In the genomic region with DNA sequence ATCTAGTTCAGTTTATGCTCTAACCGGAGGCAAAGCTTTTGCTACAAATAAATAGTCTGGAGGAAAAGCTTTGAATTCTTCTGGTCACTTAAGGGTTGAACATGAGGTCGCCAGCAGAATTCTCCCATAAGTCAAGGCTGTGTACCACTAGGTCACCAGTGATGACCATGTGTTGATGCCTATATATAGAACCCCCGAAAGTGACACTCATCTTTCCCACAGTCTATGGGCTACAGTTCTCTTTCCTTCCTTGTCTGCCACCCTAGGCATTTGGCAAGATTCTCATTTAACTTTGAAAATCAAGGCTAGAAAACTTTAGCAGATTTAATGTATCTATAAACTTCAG, we compare ENCODE assay signal across 13 mouse cellular contexts.
DNase-seq lines count a peak whose midpoint lies in the region; ATAC-seq and TF ChIP-seq lines count a peak whose summit lies in the region.
"Had no signal": no experiment of that assay in that cellular context is flagged by ENCODE, and none has a peak within 500 bp of the region (broad histone marks: within the 10 kb centered on the region; RNA-seq: fewer than 3 reads in every experiment).

No protein-coding gene starts in this region.

- ATAC-seq in embryonic facial prominence, embryonic 12.5 days (ENCODE audit: insufficient number of reproducible peaks, insufficient read depth, low FRiP score, low TSS enrichment), result no peak
- no peak for ATAC-seq in intestine, embryonic 14.5 days (replicated peaks; ENCODE audit: low FRiP score, low TSS enrichment, low read depth)
- ATAC-seq in intestine, postnatal 0 days, result no peak
- ATAC-seq in lung, embryonic 16.5 days (ENCODE audit: low read depth), result peak; percentile 87
- ATAC-seq in stomach, embryonic 16.5 days (ENCODE audit: insufficient read depth, low FRiP score), result peak; percentile 73; the same call in 1 of the 2 replicates
- ATAC-seq in liver, embryonic 12.5 days, result no peak
- ATAC-seq: forebrain, embryonic 15.5 days had no signal

- H3K4me2 ChIP-seq in embryonic facial prominence, embryonic 12.5 days (replicated peaks), result no peak overlapping the region
- H3K4me2 ChIP-seq in intestine, embryonic 14.5 days (ENCODE audit: low read length), result no peak overlapping the region
- H3K4me2 ChIP-seq in intestine, postnatal 0 days (replicated peaks; ENCODE audit: low read depth), result no peak overlapping the region
- H3K4me2 ChIP-seq in lung, embryonic 16.5 days (ENCODE audit: low read depth, low read length), result no peak overlapping the region
- H3K4me2 ChIP-seq in stomach, embryonic 16.5 days (ENCODE audit: low read depth, low read length), result no peak overlapping the region
- no peak overlapping the region for H3K4me2 ChIP-seq in liver, embryonic 12.5 days
- H3K4me2 ChIP-seq: forebrain, embryonic 15.5 days; liver, embryonic 11.5 days; midbrain, embryonic 11.5 days had no signal

- TF ChIP-seq POLR2A in lung, adult 2 months (IDR thresholded peaks at IDR 0.05; ENCODE audit: borderline replicate concordance, extremely low read depth, low read depth, low read length), result no peak

- no peak overlapping the region for H3K4me3 ChIP-seq in embryonic facial prominence, embryonic 12.5 days
- H3K4me3 ChIP-seq in embryonic facial prominence, embryonic 10.5 days, result no peak overlapping the region
- no peak overlapping the region for H3K4me3 ChIP-seq in intestine, embryonic 14.5 days (ENCODE audit: low read depth, low read length)
- H3K4me3 ChIP-seq in intestine, postnatal 0 days (ENCODE audit: low read depth, low read length), result no peak overlapping the region
- no peak overlapping the region for H3K4me3 ChIP-seq in lung, embryonic 16.5 days (ENCODE audit: low read length)
- no peak overlapping the region for H3K4me3 ChIP-seq in lung, adult 2 months (replicated peaks; ENCODE audit: extremely low read depth, low read depth, low read length)
- H3K4me3 ChIP-seq in stomach, embryonic 16.5 days (replicated peaks; ENCODE audit: low read length), result no peak overlapping the region
- no peak overlapping the region for H3K4me3 ChIP-seq in liver, embryonic 12.5 days
- H3K4me3 ChIP-seq: forebrain, embryonic 15.5 days; heart, adult 2 months had no signal

- H3K36me3 ChIP-seq in embryonic facial prominence, embryonic 12.5 days, result no peaks in the 10 kb centered on the region
- H3K36me3 ChIP-seq in embryonic facial prominence, embryonic 10.5 days (replicated peaks), result no peaks in the 10 kb centered on the region
- no peaks in the 10 kb centered on the region for H3K36me3 ChIP-seq in intestine, embryonic 14.5 days (ENCODE audit: control insufficient read depth, insufficient read depth, low read length)
- no peaks in the 10 kb centered on the region for H3K36me3 ChIP-seq in intestine, postnatal 0 days (ENCODE audit: control insufficient read depth, insufficient read depth)
- no peaks in the 10 kb centered on the region for H3K36me3 ChIP-seq in lung, embryonic 16.5 days (ENCODE audit: control insufficient read depth, insufficient read depth, low read length)
- no peaks in the 10 kb centered on the region for H3K36me3 ChIP-seq in stomach, embryonic 16.5 days (ENCODE audit: control insufficient read depth, insufficient read depth, low read length)
- no peaks in the 10 kb centered on the region for H3K36me3 ChIP-seq in liver, embryonic 12.5 days
- H3K36me3 ChIP-seq: forebrain, embryonic 15.5 days had no signal

- no peak for TF ChIP-seq CTCF in intestine, postnatal 0 days (IDR thresholded peaks at IDR 0.05; ENCODE audit: low read depth)
- no peak for TF ChIP-seq CTCF in lung, adult 2 months (IDR thresholded peaks at IDR 0.05; ENCODE audit: insufficient read depth, low read length)

- peaks cover 7% of the 10 kb centered on the region; the same call in 1 of the 2 replicates for H3K4me1 ChIP-seq in embryonic facial prominence, embryonic 12.5 days
- no peaks in the 10 kb centered on the region for H3K4me1 ChIP-seq in embryonic facial prominence, embryonic 10.5 days
- peaks cover 8% of the 10 kb centered on the region for H3K4me1 ChIP-seq in intestine, embryonic 14.5 days (replicated peaks; ENCODE audit: control insufficient read depth, insufficient read depth, low read length)
- no peaks in the 10 kb centered on the region for H3K4me1 ChIP-seq in intestine, postnatal 0 days (replicated peaks; ENCODE audit: control insufficient read depth, insufficient read depth, low read length)
- peaks cover 6% of the 10 kb centered on the region for H3K4me1 ChIP-seq in lung, embryonic 16.5 days (replicated peaks; ENCODE audit: control insufficient read depth, insufficient read depth, low read length)
- H3K4me1 ChIP-seq in lung, adult 2 months (ENCODE audit: control insufficient read depth, insufficient read depth, low read length), result no peaks in the 10 kb centered on the region
- H3K4me1 ChIP-seq in stomach, embryonic 16.5 days (ENCODE audit: control insufficient read depth, insufficient read depth, low read length), result peaks cover 17% of the 10 kb centered on the region; the same call in 1 of the 2 replicates
- H3K4me1 ChIP-seq in liver, embryonic 12.5 days, result no peaks in the 10 kb centered on the region
- H3K4me1 ChIP-seq: forebrain, embryonic 15.5 days had no signal

- no peaks in the 10 kb centered on the region for H3K27me3 ChIP-seq in embryonic facial prominence, embryonic 12.5 days
- no peaks in the 10 kb centered on the region for H3K27me3 ChIP-seq in embryonic facial prominence, embryonic 10.5 days (replicated peaks; ENCODE audit: low read depth, poor library complexity, severe bottlenecking)
- H3K27me3 ChIP-seq in intestine, embryonic 14.5 days (replicated peaks; ENCODE audit: control insufficient read depth, insufficient read depth, low read length), result no peaks in the 10 kb centered on the region
- H3K27me3 ChIP-seq in intestine, postnatal 0 days (replicated peaks; ENCODE audit: control insufficient read depth, insufficient read depth, low read length), result no peaks in the 10 kb centered on the region
- H3K27me3 ChIP-seq in lung, embryonic 16.5 days (ENCODE audit: control insufficient read depth, insufficient read depth, low read depth, low read length), result no peaks in the 10 kb centered on the region
- no peaks in the 10 kb centered on the region for H3K27me3 ChIP-seq in stomach, embryonic 16.5 days (ENCODE audit: control insufficient read depth, insufficient read depth, low read length)
- H3K27me3 ChIP-seq in liver, embryonic 12.5 days (replicated peaks), result no peaks in the 10 kb centered on the region
- H3K27me3 ChIP-seq: forebrain, embryonic 15.5 days had no signal

- WGBS in embryonic facial prominence, embryonic 12.5 days, result 73% methylated on average over 3 of the region's 3 CpGs
- 76% methylated on average over 3 of the region's 3 CpGs for WGBS in embryonic facial prominence, embryonic 10.5 days
- WGBS in intestine, embryonic 14.5 days, result 37% methylated on average over 3 of the region's 3 CpGs
- 54% methylated on average over 3 of the region's 3 CpGs for WGBS in intestine, postnatal 0 days
- 34% methylated on average over 3 of the region's 3 CpGs for WGBS in lung, embryonic 16.5 days
- WGBS in lung, adult 2 months, result 46% methylated on average over 3 of the region's 3 CpGs
- WGBS in stomach, embryonic 16.5 days, result 38% methylated on average over 3 of the region's 3 CpGs
- WGBS in liver, embryonic 12.5 days (ENCODE audit: insufficient replicate concordance), result 52% methylated on average over 3 of the region's 3 CpGs

- H3K9ac ChIP-seq in embryonic facial prominence, embryonic 12.5 days, result no peak overlapping the region
- no peak overlapping the region for H3K9ac ChIP-seq in intestine, embryonic 14.5 days (ENCODE audit: low read length)
- no peak overlapping the region for H3K9ac ChIP-seq in intestine, postnatal 0 days (ENCODE audit: low read depth, low read length)
- H3K9ac ChIP-seq in lung, embryonic 16.5 days (ENCODE audit: low read length), result no peak overlapping the region
- no peak overlapping the region for H3K9ac ChIP-seq in stomach, embryonic 16.5 days (ENCODE audit: low read length)
- H3K9ac ChIP-seq in liver, embryonic 12.5 days, result no peak overlapping the region
- H3K9ac ChIP-seq: forebrain, embryonic 15.5 days had no signal

- 0 out of 2 replicates have a peak overlapping the region, but pooled peaks have one; percentile 47 for H3K27ac ChIP-seq in embryonic facial prominence, embryonic 12.5 days
- no peak overlapping the region for H3K27ac ChIP-seq in embryonic facial prominence, embryonic 10.5 days (replicated peaks)
- peak overlapping the region; percentile 67 for H3K27ac ChIP-seq in intestine, embryonic 14.5 days (ENCODE audit: low read depth)
- H3K27ac ChIP-seq in intestine, postnatal 0 days (ENCODE audit: low read depth, low read length), result no peak overlapping the region
- H3K27ac ChIP-seq in lung, embryonic 16.5 days (ENCODE audit: low read length), result peak overlapping the region; percentile 71
- H3K27ac ChIP-seq in stomach, embryonic 16.5 days (ENCODE audit: low read length), result peak overlapping the region; percentile 77
- no peak overlapping the region for H3K27ac ChIP-seq in liver, embryonic 12.5 days
- H3K27ac ChIP-seq: forebrain, embryonic 15.5 days; heart, adult 2 months had no signal

- H3K9me3 ChIP-seq in embryonic facial prominence, embryonic 12.5 days, result no peaks in the 10 kb centered on the region
- H3K9me3 ChIP-seq in embryonic facial prominence, embryonic 10.5 days, result no peaks in the 10 kb centered on the region
- no peaks in the 10 kb centered on the region for H3K9me3 ChIP-seq in intestine, embryonic 14.5 days (ENCODE audit: control insufficient read depth, low read length)
- no peaks in the 10 kb centered on the region for H3K9me3 ChIP-seq in intestine, postnatal 0 days (ENCODE audit: control insufficient read depth)
- H3K9me3 ChIP-seq in lung, embryonic 16.5 days (ENCODE audit: control insufficient read depth, low read length), result no peaks in the 10 kb centered on the region
- H3K9me3 ChIP-seq in stomach, embryonic 16.5 days (replicated peaks; ENCODE audit: control insufficient read depth, low read length), result no peaks in the 10 kb centered on the region
- H3K9me3 ChIP-seq in liver, embryonic 12.5 days (replicated peaks), result no peaks in the 10 kb centered on the region
- H3K9me3 ChIP-seq: forebrain, embryonic 15.5 days had no signal

- DNase-seq in embryonic facial prominence, embryonic 10.5 days (ENCODE audit: low spot score), result no peak
- no peak for DNase-seq in intestine, embryonic 14.5 days (ENCODE audit: low spot score)
- no peak for DNase-seq in lung, adult 2 months
- DNase-seq: cerebellum, postnatal 10 days had no signal

Comparison
In these comparisons a context has a peak if more than half of its experiments do, and no peak if none do; other contexts are left out.
1. H3K27ac ChIP-seq: peak in embryonic facial prominence, embryonic 12.5 days (single experiment), intestine, embryonic 14.5 days (single experiment), lung, embryonic 16.5 days (single experiment) and stomach, embryonic 16.5 days (single experiment); none in embryonic facial prominence, embryonic 10.5 days (single experiment), intestine, postnatal 0 days (single experiment) and liver, embryonic 12.5 days (single experiment).
2. ATAC-seq: peak in lung, embryonic 16.5 days (single experiment) and stomach, embryonic 16.5 days (single experiment); none in embryonic facial prominence, embryonic 12.5 days (single experiment), intestine, embryonic 14.5 days (single experiment), intestine, postnatal 0 days (single experiment) and liver, embryonic 12.5 days (single experiment).